Mouse (Mus musculus) left cerebral cortex, adult 9 months (tissue): ENCODE measurements around the gene Ppp2r5e.

Experiments used
- DNase-seq, 2 experiments: peaks; one replicate each; pipeline ENCODE4 v3.0.0; 2022; ENCODE audit warnings: low spot score in 2 of 2

Gene Ppp2r5e

DNA sequence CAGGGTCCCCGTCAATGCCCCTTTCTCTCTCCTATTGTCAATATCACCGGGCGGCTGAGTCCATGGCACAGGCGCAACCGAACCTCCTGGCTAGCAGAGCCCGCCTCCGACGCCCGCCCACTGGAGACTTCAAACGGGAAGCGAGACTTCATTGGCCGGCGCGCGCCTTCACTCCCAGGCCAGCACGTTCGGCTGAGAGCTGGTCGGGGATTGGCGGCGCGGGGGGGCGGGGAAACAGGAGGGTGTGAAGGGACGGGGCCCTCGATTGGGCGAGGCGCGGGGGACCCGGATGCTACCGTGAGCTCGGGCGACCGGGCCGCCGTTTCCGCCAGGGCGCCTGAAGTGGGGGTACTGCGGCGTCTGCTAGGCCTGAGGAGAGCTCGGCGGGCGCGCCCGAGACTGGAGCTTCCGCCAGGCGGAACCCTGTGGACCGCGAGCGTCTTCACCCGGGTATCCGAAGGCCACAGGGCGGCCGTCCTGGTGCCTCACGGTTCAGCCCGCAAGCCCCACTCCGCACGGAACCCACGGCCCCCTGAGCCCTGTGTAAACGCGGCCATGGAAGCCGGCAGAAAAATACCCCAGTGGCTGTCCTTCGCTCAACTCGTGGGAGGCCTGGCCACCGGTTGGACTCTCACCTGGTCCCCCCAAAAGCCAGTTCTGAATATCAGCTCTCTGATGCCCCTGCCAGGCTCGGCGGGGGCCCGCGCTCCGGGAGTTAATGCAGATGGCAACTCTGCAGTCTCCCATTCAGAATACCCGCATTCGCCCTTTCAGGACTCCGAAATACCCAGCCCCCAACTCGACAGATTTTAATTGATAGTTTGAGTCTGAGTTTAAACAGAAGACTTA lies at the start of gene Ppp2r5e:
Gene Ppp2r5e (minus strand): TSS at position 92 of the 849 bp plus-strand sequence.
- DNase-seq: peak; percentile 96 to 99

DNA sequence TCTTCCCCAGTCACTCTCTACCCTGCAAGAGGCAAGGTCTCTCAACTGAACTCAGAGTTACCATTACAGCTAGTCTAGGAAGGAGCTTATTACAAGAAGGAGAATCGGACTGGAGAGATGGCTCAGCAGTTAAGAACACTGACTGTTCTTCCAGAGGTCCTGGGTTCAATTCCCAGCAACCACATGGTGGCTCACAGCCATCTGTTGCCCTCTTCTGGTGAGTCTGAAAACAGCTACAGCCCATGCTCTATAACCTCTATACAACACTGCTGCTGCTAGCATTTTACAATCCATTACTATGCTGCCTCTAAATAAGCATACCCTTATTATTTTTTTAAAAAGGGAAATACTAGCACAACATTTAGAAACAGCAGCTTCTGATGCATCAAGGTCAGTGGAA lies 49.7 kb upstream of the Ppp2r5e start:
- DNase-seq: no peak

DNA sequence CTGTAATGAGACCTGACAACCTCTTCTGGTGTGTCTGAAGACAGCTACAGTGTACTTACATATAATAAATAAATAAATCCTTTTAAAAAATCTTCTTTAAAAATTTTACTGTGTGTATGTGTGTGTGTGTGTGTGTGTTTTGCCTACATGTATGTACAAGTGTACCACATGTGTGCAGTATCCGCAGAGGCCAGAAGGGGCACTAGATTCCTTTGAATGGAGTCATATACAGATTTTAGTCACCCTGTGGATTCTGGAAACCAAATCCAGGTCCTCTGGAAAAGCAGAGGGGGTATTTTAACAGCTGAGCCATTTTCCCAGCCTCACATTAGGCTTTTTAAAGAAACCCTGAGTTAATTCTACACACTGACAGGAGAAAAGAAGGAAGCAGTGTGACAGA lies 45.7 kb upstream of the Ppp2r5e start:
- DNase-seq: no peak

DNA sequence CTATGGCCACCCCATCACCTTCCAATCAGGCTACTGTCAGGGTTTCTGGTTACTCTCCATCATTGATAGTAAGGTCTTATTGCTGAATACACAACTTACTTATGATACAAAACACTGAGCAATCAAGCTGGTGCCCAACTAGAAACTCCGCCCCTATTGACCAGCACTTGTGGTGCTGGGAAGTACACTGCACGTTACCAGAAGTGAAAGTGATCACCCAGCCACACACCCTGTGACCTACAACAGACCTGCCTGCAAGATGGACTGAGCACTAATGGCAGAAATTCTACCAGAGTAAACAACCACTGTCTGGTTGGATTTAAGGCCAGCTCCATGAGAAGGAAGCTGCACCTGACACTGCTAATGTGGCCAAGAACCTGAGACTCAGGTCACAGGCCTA lies 42.3 kb upstream of the Ppp2r5e start:
- no peak for DNase-seq

DNA sequence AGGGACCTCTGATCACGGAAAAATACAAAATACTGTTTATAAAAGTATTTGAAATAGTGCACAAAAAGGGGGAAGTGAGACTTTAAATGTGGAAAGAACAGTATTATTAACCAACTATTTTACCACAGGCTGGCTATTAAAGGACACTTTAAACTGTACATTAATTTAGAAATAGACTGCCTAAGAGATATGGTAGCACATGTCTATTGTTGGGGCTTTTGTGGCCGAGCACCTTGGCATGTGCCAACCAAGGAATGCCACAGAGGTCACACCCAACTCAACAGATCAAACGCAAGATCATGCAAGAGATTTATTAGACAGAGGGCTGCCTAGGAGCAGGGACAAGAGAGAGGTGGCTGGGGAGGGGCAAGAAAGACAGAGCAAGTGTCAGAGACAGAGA lies 41.1 kb upstream of the Ppp2r5e start:
- no peak for DNase-seq

DNA sequence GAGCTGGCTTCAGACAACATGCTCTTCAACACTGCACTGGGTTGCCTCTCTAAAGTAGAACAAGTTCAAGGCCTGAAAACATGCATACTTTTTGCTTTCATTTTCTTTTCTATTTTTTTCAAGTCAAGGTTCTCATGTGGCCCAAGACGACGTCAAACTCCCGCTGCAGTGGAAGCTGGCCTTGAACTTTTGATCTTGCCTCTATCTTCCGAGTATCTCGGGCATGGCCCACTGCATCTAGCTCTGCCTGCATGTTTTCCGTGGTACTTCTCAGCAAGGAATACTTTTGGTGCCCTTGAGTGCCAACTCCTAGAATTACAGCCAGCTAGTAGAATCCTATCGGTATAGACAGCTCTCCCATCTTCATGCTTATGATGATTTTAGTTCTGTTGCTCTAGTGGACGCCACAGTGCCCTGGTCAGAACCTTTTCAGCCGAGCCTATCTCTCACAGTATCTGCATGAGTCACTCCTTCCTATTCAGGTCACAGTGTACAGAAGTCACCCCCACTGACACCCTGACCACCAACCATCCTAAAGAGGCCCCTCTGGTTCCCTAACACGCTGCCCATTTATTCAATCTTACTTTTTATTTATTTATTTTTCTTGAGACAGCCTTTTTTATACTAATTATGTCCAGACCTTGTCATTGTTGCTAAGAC lies 39.9 kb upstream of the Ppp2r5e start:
- no peak for DNase-seq

DNA sequence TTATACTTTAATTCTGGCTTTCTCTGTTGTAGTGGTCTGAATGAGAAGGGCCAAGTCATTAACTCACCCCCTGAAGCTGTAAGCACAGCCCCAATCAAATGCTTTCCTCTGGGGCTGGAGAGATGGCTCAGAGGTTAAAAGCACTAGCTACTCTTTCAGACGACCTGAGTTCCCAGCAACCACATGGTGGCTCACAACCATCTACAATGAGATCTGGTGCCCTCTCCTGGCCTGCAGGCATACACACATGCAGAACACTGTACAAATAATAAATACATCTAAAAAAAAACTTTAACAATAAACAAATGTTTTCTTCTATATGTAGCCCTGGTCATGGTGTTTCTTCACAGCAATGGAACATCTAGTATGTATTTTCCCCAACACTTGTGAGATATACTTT lies 33.6 kb upstream of the Ppp2r5e start:
- DNase-seq: no peak

DNA sequence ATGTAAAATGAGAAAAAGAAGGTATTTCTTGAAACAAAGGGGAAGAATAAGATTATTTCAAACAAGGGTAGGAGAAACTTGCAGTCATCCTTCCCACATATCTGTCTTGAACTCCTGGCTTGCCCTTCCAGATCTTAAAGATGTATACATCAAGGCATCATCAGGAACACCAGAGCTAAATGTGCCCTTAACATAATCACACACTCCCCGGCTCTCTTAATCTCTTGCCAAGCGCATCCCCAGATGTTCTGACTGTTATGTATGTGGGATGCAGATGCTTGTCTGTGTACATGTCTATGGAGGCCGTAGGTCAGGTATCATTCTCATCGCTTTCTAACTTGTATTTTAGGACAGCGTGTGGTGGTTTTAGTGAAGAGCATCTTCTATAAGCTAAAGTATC lies 27.2 kb upstream of the Ppp2r5e start:
- no peak for DNase-seq

DNA sequence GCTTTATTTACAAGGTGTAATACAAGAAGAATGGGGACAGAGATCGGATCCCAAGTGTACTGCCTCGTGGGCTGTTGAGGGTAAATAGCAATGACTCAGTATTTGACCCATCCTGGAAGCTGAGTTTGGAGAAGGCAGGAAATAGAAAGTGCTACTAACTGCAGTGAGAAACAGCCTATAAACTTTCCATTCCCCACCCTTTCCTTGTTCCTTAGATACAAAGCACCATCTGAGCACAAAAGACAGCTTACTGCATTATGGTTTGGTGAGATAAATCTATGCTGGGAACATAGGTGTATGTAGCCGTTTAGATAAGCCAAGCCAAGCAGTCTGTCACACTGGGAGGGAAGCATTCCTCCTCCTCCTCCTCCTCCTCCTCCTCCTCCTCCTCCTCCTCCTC lies 26.8 kb upstream of the Ppp2r5e start:
- DNase-seq: no peak

DNA sequence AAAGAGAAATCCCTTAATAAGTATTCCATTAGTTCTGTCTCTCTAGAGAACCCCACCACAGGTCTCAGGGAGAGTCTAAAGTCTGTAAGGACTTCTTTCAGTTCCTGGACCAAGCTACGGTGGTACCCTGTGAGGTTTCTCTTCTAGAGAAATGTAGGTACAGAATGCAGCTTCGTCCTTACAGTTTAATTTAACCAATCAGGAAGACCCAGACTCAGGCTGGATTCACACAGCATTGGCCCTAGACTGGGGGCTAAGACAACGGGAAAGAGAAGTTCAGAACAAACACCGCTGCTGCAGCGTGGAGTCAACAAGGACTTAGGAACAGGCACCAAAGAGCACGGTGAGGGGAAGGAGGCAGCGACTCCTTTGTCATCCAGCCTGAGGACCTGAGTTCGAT lies 20.8 kb upstream of the Ppp2r5e start:
- no peak for DNase-seq

DNA sequence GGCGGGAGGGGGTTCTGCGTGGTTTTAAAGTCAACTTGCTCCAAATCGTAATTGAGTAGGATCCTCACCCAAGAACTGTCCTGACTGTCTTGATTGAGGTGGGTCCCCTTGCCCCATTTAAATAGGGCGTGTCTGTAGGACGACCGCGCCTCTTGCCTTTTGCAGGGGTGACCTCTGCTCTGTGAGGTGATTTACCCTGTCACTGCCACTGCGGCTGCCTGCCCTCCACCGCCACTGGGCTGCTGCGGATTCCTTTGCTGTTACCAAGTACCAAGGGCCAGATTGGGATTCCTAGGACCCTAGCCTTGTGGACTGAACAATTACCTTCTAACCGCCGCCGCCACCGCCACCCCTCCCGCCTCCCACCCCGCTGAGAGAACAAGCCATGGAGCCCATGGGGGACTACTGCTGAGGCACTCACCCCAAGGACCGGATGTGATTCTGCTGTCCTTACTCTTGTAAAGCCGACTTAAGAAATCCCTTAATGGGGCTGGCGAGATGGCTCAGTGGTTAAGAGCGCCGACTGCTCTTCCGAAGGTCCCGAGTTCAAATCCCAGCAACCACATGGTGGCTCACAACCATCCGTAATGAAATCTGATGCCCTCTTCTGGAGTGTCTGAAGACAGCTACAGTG lies 20.2 kb upstream of the Ppp2r5e start:
- no peak for DNase-seq

DNA sequence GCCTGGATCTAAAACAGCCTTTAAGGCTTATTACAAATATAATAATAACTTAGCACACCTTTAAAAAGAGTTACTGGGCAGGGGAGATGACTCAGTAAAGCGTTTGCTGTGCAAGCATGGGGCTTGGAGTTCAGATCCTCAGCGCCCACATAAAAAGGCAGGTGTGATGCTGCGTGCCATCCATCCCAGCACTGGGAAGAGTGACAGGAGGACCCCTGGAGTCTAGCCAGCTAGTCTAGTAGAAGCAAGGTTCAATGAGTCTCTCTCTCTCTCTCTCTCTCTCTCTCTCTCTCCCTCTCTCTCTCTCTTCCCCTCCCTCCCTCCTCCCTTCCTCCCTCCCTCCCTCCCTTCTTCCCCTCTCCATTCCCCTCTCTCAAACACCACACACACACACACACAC lies 19.5 kb upstream of the Ppp2r5e start:
- DNase-seq: no peak

DNA sequence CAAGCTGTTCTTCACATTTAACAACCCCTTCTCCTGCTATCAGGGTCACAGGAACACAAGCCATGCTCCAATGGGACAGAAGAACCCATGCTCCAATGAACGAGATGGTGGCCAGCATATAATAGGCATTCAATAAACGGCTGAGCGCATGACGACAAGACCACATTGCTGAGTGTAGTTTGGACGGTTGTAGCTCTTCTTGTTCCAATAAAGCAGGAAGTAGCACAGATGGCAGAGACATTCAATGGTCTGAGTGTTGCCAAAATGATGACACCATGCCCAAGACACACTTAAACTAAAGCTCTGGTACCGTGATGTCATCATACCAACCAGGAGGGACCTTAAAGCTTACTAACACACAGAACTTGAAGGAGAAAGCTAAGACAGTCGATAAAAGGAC lies 16.7 kb upstream of the Ppp2r5e start:
- no peak for DNase-seq

DNA sequence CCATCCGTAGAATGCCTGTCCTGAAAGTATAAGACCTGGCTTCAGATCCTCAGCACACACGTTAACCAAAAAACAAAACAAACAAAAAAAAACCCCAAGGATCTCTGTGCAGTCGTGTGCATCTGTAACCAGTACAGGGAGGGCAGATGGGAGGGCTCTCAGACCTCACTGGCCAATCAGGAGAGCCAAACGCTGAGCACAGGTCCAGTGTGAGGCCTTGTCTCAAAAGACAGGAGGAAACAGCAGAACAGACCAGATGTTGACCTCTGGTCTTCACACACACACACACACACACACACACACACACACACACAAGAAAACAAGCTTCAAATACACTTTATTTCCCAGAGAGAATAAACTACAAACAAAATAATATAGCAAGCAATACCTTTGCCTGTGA lies 3.4 kb upstream of the Ppp2r5e start:
- no peak for DNase-seq

DNA sequence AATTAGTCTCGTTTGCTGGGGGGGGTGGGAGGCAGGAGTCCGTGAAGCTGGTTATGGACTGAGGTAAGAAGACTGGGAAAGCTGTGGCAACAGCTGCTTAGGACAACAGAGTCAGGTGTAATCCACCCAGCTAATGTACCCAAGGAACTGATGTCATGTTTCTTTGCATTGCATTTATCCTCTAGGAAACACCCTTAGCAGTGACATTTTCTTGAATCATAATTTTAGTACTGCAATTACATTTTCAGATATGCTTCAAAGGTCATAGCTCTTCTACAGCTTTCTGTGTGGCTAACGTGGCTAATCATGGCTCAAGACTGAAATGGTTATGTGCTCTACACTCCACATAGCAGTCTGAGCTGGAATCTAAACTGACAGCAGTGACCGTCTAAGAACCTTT lies 2.9 kb upstream of the Ppp2r5e start:
- no peak for DNase-seq

DNA sequence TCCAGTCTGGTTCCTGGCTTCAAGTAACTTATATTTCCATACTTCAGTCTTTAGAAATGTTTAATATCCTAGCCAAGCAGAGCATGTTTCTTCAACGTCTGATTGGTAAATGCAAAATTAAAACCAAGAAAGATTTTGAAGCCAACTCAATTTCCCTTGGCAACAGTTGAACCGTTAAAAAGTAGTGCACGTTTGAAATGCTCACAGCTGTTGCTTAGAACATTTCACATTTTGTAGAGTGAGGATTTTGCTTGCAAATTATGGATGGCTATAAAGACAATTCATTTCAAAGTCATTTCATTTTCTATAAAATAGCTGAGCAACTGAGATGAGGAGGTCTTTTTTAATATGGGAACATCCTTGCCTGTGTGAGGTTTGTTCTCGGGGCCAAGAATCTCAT lies 1.7 kb upstream of the Ppp2r5e start:
- no peak for DNase-seq

DNA sequence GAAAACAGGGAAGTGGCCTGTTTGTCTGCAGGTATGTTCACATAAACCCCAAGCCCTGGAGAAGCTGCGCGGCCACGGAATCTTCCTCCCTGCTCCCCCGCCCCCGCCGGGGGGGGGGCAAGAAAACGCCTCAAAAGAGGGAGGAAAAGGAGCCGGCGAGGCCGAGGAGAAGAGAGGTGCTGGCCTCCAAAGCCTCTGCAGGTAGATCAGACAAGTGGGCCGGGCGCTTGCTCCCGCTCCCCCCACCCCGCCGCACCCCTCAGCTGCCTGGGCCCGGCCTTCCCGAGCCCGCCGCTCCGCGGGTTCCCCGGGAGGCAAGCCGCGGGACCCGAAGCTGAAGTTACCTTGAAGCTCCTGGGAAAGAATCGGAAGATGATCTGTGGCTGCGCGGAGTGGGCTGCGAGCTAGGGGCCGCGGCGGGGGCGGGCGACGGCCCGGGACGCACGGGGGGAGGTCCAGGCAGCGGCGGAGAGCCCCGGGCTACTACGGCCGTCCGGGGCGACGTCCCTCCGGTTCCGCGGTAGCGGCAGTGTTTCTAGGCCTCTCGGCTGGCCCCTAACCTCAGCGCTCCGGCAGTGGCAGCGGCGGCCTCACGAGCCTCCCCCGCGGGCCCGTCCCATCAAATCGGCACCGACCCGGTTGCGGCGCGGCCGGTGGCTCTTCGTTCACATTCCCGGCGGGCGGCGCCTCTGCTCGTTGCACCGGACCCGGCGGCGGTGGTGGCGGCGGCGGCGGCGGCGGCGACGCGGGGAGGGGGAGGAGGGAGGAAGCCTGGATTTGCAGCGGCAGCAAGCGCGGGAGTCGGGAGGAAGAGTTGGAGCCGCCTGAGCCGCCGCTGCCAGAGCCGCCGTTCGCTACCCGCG lies 523 bp downstream of the Ppp2r5e start:
- DNase-seq: peak in 1 of 2 experiments; percentile 11

DNA sequence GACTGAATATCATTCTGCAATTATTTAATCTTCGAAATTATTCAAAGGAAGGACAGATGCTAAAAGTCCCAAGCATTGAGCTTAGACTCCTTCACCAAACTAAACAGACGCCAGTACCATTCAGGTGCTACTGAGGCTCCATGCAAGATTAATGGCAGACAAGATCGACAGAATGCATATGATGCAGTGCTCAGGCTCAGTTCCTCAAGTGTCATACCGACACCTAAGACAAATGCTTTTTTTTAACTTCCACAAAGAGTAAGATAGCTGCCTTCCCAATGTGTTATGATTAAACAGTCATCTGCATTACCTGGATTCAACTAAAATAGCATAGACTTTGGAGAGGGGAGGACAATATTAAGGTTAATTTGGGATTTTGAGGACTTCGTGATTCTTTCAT lies 1.6 kb downstream of the Ppp2r5e start:
- DNase-seq: no peak

DNA sequence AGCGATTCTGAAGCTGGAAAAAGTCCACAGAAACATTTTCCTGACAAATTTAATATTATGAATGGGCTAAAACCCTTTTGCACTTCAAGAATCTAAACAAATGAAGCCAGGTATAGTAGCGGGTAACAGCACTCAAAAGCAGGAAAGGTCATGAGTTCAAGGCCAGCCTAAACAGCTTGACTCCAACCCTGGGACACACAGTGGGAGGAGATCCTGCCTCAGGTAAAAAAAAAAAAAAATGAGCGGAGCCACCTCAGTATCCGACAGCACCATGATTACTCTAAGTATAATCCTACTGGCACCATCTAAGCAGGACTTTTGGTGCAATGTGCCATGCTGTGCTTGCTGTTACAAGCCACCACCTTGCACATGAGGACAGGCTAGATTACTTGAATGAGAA lies 2.2 kb downstream of the Ppp2r5e start:
- DNase-seq: no peak

DNA sequence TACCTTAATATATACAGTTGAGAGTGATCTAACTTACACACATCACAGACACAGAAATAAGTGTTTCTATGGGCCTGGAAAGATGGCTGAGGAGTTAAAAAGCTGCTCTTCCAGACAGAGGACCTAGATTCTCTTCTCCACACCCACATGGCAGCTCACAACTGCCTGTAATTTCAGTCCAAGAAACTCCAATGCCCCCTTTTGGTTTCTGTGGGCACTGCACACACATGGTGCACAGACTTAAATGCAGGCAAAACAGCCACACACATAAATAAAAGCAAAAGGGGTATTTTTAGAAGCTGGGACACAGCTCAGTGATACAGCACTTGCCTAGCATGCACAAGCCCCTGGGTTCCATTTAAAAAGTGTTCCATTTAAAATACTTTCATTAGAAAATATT lies 8.5 kb downstream of the Ppp2r5e start:
- no peak for DNase-seq

DNA sequence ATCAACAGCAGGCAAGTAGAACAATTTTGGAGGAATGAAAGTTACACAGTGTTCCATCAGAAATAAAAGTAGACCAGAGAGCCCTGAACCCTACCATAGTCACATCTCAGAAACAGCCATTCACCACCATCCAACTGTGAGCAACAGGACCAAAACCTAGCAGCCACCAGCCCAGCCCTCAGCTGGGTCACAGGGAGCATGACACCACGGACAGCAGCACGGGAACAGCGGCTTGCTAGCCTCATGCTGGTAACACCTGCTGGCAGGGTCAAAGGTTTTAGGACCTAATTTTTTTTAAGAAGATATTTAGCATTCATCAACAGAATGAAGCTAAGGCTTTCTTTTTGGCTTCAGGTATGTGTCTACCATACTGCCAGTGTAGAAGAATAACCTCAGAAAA lies 12.3 kb downstream of the Ppp2r5e start:
- DNase-seq: no peak

DNA sequence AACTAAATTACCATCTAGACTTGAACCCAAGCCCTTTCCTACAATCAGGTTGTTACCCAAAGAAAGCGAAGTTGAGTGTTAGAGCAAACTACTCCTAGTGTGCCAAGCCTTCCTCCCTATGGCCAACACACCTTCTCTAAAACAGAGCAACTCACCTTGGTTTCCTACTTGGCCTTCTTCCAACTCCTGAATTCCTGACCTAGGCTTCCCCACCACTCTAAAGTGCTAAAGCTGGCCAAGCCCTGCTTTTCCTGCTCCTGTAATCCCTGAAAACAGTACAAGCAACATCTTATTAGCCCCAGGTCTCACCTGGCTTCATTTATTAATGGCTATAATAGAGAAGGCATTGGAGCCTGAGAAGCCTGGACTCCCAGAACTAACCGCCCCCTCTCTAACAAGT lies 17.0 kb downstream of the Ppp2r5e start:
- DNase-seq: no peak
